Mouse (Mus musculus) MEL (cell line): ENCODE measurements around the gene Usp25.

Source experiments
- CTCF ChIP-seq, 3 experiments: IDR thresholded peaks in 2 of 3; conservative IDR thresholded peaks in 1 of 3; 2 replicates each; pipeline ENCODE4 v1.5.1; 2011 to 2012; ENCODE audit warnings: low read length in 3 of 3, low read depth in 2 of 3, mild to moderate bottlenecking in 2 of 3, improper control_type of control experiment in 1 of 3, inconsistent platforms in 1 of 3, mixed read lengths in 1 of 3, moderate library complexity in 1 of 3; ENCODE audit not compliant: control insufficient read depth in 1 of 3, insufficient read depth in 1 of 3, poor library complexity in 1 of 3, severe bottlenecking in 1 of 3
- E2F4 ChIP-seq: IDR thresholded peaks from 2 replicates; pipeline ENCODE4 v1.6.1; 2011; ENCODE audit warnings: low read depth, low read length, improper control_type of control experiment, borderline replicate concordance
- MAFK ChIP-seq: IDR thresholded peaks from 2 replicates; pipeline ENCODE4 v1.6.1; 2011; ENCODE audit warnings: low read depth, mild to moderate bottlenecking, low read length, improper control_type of control experiment, borderline replicate concordance
- NRF1 ChIP-seq: IDR thresholded peaks from 2 replicates; pipeline ENCODE4 v1.6.1; 2014; ENCODE audit warnings: low read depth, mild to moderate bottlenecking, inconsistent platforms, low read length, improper control_type of control experiment, moderate library complexity; ENCODE audit not compliant: poor library complexity, insufficient read depth, severe bottlenecking
- POLR2A ChIP-seq, 2 experiments: IDR thresholded peaks; 2 replicates each; pipeline ENCODE4 v1.6.1; 2011 to 2012; ENCODE audit warnings: low read length in 2 of 2, mild to moderate bottlenecking in 2 of 2, control low read depth in 1 of 2, improper control_type of control experiment in 1 of 2, low read depth in 1 of 2, moderate library complexity in 1 of 2; ENCODE audit not compliant: control insufficient read depth in 1 of 2, insufficient read depth in 1 of 2, poor library complexity in 1 of 2
- POLR2AphosphoS2 ChIP-seq: IDR thresholded peaks from 2 replicates; pipeline ENCODE4 v1.6.1; 2011; ENCODE audit warnings: low read length, improper control_type of control experiment
- RCOR1 ChIP-seq: IDR thresholded peaks from 2 replicates; pipeline ENCODE4 v1.6.1; 2012; ENCODE audit warnings: low read depth, mild to moderate bottlenecking, inconsistent platforms, low read length, improper control_type of control experiment
- TAL1 ChIP-seq: IDR thresholded peaks from 2 replicates; pipeline ENCODE4 v1.6.1; 2012; ENCODE audit warnings: mild to moderate bottlenecking, inconsistent platforms, low read length, moderate library complexity, mixed read lengths
- USF2 ChIP-seq, 2 experiments: IDR thresholded peaks; 2 replicates each; pipeline ENCODE4 v1.6.1; 2011 to 2012; ENCODE audit warnings: improper control_type of control experiment in 2 of 2, low read length in 2 of 2, borderline replicate concordance in 1 of 2, inconsistent platforms in 1 of 2, low read depth in 1 of 2, mild to moderate bottlenecking in 1 of 2; ENCODE audit not compliant: insufficient read depth in 1 of 2
- ZC3H11A ChIP-seq: IDR thresholded peaks from 2 replicates; pipeline ENCODE4 v1.6.1; 2012; ENCODE audit warnings: low read depth, mild to moderate bottlenecking, inconsistent platforms, low read length, improper control_type of control experiment

GRCm38 (mm10) chr16:77056160-77056520 lies 42.6 kb downstream of the Usp25 start:
- TF ChIP-seq E2F4 (no peak), CTCF (IDR thresholded peaks at IDR 0.05 in 2 of 3, conservative IDR thresholded peaks at IDR 0.05 in 1 of 3; ENCODE audit: control insufficient read depth in 1 of 3, insufficient read depth in 1 of 3, low read depth in 2 of 3, low read length in 3 of 3, poor library complexity in 1 of 3, severe bottlenecking in 1 of 3) (no peak), RCOR1 (no peak), POLR2A (IDR thresholded peaks at IDR 0.05; ENCODE audit: control insufficient read depth in 1 of 2, insufficient read depth in 1 of 2, low read depth in 1 of 2, low read length in 2 of 2, poor library complexity in 1 of 2) (no peak), ZC3H11A (no peak), TAL1 (no peak), MAFK (no peak), NRF1 (no peak), POLR2AphosphoS2 (no peak), USF2 (IDR thresholded peaks at IDR 0.05; ENCODE audit: borderline replicate concordance in 1 of 2, insufficient read depth in 1 of 2, low read depth in 1 of 2, low read length in 2 of 2) (no peak)
